Mouse (Mus musculus) intestine, embryonic 14.5 days (tissue): Measurements from ENCODE around the gene Zswim5. TPM values are rescaled to one million over a fixed set of nuclear protein-coding genes. Genes with fewer than 3 reads are reported as not detected.
A peak's percentile ranks its signal among the peaks of the same experiment; 100 is the strongest.

Source experiments
- ATAC-seq: fragments of 200-750 bp; cut with Nextera tagmentation; replicated peaks from 2 replicates; pipeline ENCODE4 v1.8.0; 2017; ENCODE audit warnings: low read depth, moderate number of reproducible peaks, moderate TSS enrichment, moderate library complexity; ENCODE audit not compliant: low FRiP score, low TSS enrichment
- DNase-seq: peaks from one replicate; pipeline ENCODE4 v3.0.0-alpha.2; 2018; ENCODE audit warnings: low spot score
- H3K27ac ChIP-seq: fragments of 300-500 bp; sonication (generic); 2 replicates; pipeline ENCODE4 v1.5.1; 2014; ENCODE audit warnings: low read depth, mild to moderate bottlenecking, control low read depth
- H3K27me3 ChIP-seq: fragments of 300-500 bp; sonication (generic); replicated peaks from 2 replicates; pipeline ENCODE4 v1.6.1; 2014; ENCODE audit warnings: low read length, control low read depth; ENCODE audit not compliant: control insufficient read depth, insufficient read depth
- H3K36me3 ChIP-seq: fragments of 300-500 bp; sonication (generic); 2 replicates; pipeline ENCODE4 v1.6.1; 2014; ENCODE audit warnings: low read length, control low read depth; ENCODE audit not compliant: control insufficient read depth, insufficient read depth
- H3K4me1 ChIP-seq: fragments of 300-500 bp; sonication (generic); replicated peaks from 2 replicates; pipeline ENCODE4 v1.6.1; 2014; ENCODE audit warnings: low read length, control low read depth, mixed read lengths; ENCODE audit not compliant: control insufficient read depth, insufficient read depth
- H3K4me2 ChIP-seq: fragments of 300-500 bp; sonication (generic); 2 replicates; pipeline ENCODE4 v1.6.1; 2014; ENCODE audit warnings: low read length
- H3K4me3 ChIP-seq: fragments of 300-500 bp; sonication (generic); 2 replicates; pipeline ENCODE4 v1.5.1; 2014; ENCODE audit warnings: low read depth, low read length, control low read depth, mixed read lengths
- H3K9ac ChIP-seq: fragments of 300-500 bp; sonication (generic); 2 replicates; pipeline ENCODE4 v1.6.1; 2014; ENCODE audit warnings: mild to moderate bottlenecking, low read length
- H3K9me3 ChIP-seq: fragments of 300-500 bp; sonication (generic); 2 replicates; pipeline ENCODE4 v1.6.1; 2016; ENCODE audit warnings: low read length, control low read depth; ENCODE audit not compliant: control insufficient read depth
- WGBS: fragments of 180-500 bp; shearing (Covaris S2); extraction: QIAGEN DNeasy Blood & Tissue Kit; methylation state at CpG from one replicate; pipeline ENCODE4 v1.1.7; 2014; 5-methylcytosine and 5-hydroxymethylcytosine counted together
- polyA plus RNA-seq: library from polyadenylated mRNA; unstranded; fragments of >200 nt; fragmentation: Nextera tagmentation; extraction: Ambion mirVana; gene quantifications from 2 replicates; pipeline ENCODE4 v1.2.1, GENCODE M21; 2014

Zswim5 gene
- polyA plus RNA-seq, 1 experiment from 2014 or later = 1.0 TPM

DNA sequence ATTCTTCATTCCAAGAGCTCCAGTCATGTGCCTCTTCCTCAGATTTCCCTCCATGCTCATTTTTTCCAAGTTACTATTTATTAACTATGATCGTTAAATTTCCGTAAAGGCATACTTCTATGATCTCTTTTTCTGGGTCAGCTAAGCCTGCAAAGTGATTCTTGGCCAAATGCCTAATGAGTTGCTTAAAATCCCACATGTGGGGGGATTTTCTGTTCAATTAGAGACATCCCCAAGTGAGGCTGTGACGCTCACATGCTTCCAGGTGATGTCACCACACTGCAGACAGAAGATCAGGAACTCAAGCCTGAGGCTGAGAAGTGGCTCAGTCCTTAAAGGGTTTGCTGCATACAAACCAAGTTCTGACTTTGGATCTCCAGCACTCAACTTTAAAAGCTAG is 27.3 kb upstream of the Zswim5 start:
- H3K27me3 ChIP-seq = no peaks in the 10 kb centered on the region
- H3K4me3 ChIP-seq = no peak overlapping the region
- WGBS = 84% methylated on average over 3 of the region's 3 CpGs
- no peaks in the 10 kb centered on the region for H3K4me1 ChIP-seq
- no peaks in the 10 kb centered on the region for H3K9me3 ChIP-seq
- no peak overlapping the region for H3K9ac ChIP-seq
- no peak for ATAC-seq
- DNase-seq = no peak
- H3K4me2 ChIP-seq = no peak overlapping the region
- H3K27ac ChIP-seq = no peak overlapping the region
- no peaks in the 10 kb centered on the region for H3K36me3 ChIP-seq

- no peak for DNase-seq
- H3K4me2 ChIP-seq = no peak overlapping the region
- no peaks in the 10 kb centered on the region for H3K27me3 ChIP-seq
- H3K27ac ChIP-seq = no peak overlapping the region
- ATAC-seq = no peak
- no peaks in the 10 kb centered on the region for H3K9me3 ChIP-seq
- H3K36me3 ChIP-seq = no peaks in the 10 kb centered on the region
- WGBS = 22% methylated on average over 2 of the region's 2 CpGs
- no peak overlapping the region for H3K4me3 ChIP-seq
- no peak overlapping the region for H3K9ac ChIP-seq
- H3K4me1 ChIP-seq = no peaks in the 10 kb centered on the region
Measured at GRCm38 (mm10) chr4:116854286-116854685, 22.9 kb upstream of the Zswim5 start.

GRCm38 (mm10) chr4:116857203-116857602 is 20.0 kb upstream of the Zswim5 start:
- Histone ChIP-seq H3K9me3 (no peaks in the 10 kb centered on the region), H3K4me2 (no peak overlapping the region), H3K4me3 (no peak overlapping the region), H3K27me3 (no peaks in the 10 kb centered on the region), H3K9ac (no peak overlapping the region), H3K36me3 (no peaks in the 10 kb centered on the region), H3K27ac (no peak overlapping the region), H3K4me1 (no peaks in the 10 kb centered on the region)
- WGBS = 91% methylated on average over 10 of the region's 10 CpGs
- no peak for ATAC-seq
- no peak for DNase-seq

DNA sequence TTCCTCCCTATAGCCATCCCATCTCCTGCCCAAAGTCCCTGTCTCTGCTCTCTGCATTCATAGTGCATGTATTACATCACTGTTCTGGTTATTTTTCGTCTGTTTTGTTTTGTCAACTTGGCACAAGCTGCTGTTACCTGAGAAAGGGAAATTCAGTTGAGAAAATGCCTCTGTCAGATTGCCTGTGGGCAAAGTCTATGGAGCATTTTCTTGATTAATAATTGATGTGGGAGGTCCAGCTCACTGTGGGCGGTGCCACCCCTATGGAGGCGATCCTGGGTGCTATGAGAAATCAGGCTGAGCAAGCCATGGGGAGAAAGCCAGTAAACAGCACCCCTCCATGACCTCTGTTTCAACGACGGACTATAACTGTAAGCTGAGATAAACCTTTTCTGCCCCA is 17.5 kb upstream of the Zswim5 start:
- no peaks in the 10 kb centered on the region for H3K27me3 ChIP-seq
- H3K27ac ChIP-seq = no peak overlapping the region
- H3K4me3 ChIP-seq = no peak overlapping the region
- no peaks in the 10 kb centered on the region for H3K4me1 ChIP-seq
- no peaks in the 10 kb centered on the region for H3K9me3 ChIP-seq
- WGBS = 65% methylated on average over 5 of the region's 5 CpGs
- no peaks in the 10 kb centered on the region for H3K36me3 ChIP-seq
- H3K9ac ChIP-seq = no peak overlapping the region
- no peak overlapping the region for H3K4me2 ChIP-seq
- ATAC-seq = no peak
- no peak for DNase-seq

GRCm38 (mm10) chr4:116862023-116862422 is 15.2 kb upstream of the Zswim5 start:
- H3K27me3 ChIP-seq = no peaks in the 10 kb centered on the region
- no peak overlapping the region for H3K4me2 ChIP-seq
- 59% methylated on average over 8 of the region's 8 CpGs for WGBS
- no peak overlapping the region for H3K9ac ChIP-seq
- H3K4me3 ChIP-seq = no peak overlapping the region
- no peak overlapping the region for H3K27ac ChIP-seq
- DNase-seq = no peak
- H3K4me1 ChIP-seq = no peaks in the 10 kb centered on the region
- no peak for ATAC-seq
- no peaks in the 10 kb centered on the region for H3K36me3 ChIP-seq
- H3K9me3 ChIP-seq = no peaks in the 10 kb centered on the region

DNA sequence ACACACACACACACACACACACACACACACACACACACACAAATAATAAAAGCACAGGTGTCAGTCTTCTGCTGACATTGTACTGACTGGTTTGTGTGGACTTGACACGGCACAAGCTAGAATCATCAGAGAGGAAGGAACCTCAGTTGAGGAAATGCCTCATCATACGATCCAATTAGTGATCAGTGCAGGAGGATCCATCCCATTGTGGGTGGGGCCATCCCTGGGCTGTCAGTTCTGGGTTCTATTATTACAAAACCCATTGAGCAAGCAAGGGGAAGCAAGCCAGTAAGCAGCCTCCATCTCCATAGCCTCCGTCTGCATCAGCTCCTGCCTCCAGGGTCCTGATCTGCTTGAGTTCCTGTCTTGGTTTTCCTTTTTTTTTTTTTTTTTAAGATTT is 7.3 kb upstream of the Zswim5 start:
- Histone ChIP-seq H3K27ac (no peak overlapping the region), H3K36me3 (no peaks in the 10 kb centered on the region), H3K9me3 (no peaks in the 10 kb centered on the region), H3K4me1 (no peaks in the 10 kb centered on the region), H3K4me3 (no peak overlapping the region), H3K27me3 (no peaks in the 10 kb centered on the region), H3K9ac (no peak overlapping the region), H3K4me2 (no peak overlapping the region)
- no peak for ATAC-seq
- DNase-seq = no peak
- WGBS = 77% methylated on average over 3 of the region's 3 CpGs

DNA sequence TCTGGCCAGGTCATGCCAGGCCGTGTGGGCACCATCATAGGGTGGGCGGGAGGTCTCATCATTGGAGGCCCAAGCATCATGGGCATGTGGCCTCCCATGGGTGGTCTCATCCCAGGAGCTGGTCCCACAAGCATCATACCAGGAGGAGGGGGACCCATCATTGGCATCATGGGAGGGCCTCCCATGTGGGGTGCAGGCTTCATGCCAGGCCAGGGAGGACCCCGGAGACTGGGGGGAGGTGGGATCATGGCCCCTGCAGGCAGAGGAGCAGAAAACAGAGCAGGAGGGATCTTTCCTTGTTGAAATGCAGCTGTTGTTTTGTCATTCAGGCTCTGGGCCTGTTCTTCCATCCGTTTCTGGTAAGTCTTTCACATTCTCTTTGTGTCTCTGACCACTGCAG is 2.6 kb upstream of the Zswim5 start:
- Histone ChIP-seq H3K36me3 (no peaks in the 10 kb centered on the region), H3K9ac (no peak overlapping the region), H3K4me3 (no peak overlapping the region), H3K4me2 (no peak overlapping the region), H3K27ac (no peak overlapping the region), H3K9me3 (no peaks in the 10 kb centered on the region), H3K27me3 (peaks cover 13% of the 10 kb centered on the region), H3K4me1 (peaks cover 6% of the 10 kb centered on the region; the same call in 1 of the 2 replicates)
- ATAC-seq = no peak
- WGBS = 81% methylated on average over 4 of the region's 4 CpGs
- DNase-seq = no peak

- WGBS = under 1% methylated on average over 15 of the region's 15 CpGs
- ATAC-seq (peak; percentile 63; the same call in 1 of the 2 replicates), DNase-seq (no peak)
Measured at GRCm38 (mm10) chr4:116876630-116876994, 564 bp upstream of the Zswim5 start.

DNA sequence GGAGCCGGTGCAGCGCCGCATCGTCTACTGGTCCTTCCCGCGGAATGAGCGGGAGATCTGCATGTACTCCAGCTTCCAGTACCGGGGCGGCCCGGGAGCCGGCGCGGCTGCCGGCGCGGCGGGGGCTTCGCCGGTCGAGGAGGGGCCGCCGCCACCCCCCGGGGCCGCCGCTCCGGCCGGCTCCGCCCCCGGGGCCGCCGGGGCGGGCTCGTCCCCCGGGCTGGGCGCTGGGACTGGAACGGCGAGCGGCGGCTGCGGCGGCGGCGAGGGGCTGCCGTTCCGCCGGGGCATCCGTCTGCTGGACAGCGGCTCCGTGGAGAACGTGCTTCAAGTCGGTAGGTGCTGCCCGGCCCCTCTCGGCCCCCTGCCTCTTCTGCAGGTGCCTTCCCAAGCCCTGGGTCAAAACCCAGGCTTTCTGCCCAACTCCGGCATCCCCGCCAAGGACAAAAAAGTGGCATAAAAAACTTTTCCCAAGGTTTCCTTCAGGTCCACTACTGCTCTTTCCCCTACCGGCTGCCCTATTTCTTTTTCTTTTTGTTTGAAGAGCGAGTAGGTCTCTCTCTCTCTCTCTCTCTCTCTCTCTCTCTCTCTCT is 649 bp downstream of the Zswim5 start:
- H3K9me3 ChIP-seq = no peaks in the 10 kb centered on the region
- H3K36me3 ChIP-seq = no peaks in the 10 kb centered on the region
- H3K4me1 ChIP-seq = peaks cover 6% of the 10 kb centered on the region; the same call in 1 of the 2 replicates
- H3K4me2 ChIP-seq = peak overlapping the region; percentile 90
- peak overlapping the region; percentile 63 for H3K9ac ChIP-seq
- H3K27ac ChIP-seq = peak overlapping the region; percentile 75; the same call in 1 of the 2 replicates
- peak; percentile 78 for DNase-seq
- H3K4me3 ChIP-seq = peak overlapping the region; percentile 83
- H3K27me3 ChIP-seq = peaks cover 13% of the 10 kb centered on the region
- 0% methylated on average over 11 of the region's 57 CpGs for WGBS
- peak; percentile 49; the same call in 1 of the 2 replicates for ATAC-seq

More at GRCm38 (mm10) chr4:116876630-116876994, 564 bp upstream of the Zswim5 start:
- Histone ChIP-seq H3K36me3 (no peaks in the 10 kb centered on the region), H3K27ac (peak overlapping the region; percentile 75; the same call in 1 of the 2 replicates), H3K4me2 (peak overlapping the region; percentile 90), H3K4me1 (peaks cover 6% of the 10 kb centered on the region; the same call in 1 of the 2 replicates), H3K4me3 (peak overlapping the region; percentile 83), H3K9me3 (no peaks in the 10 kb centered on the region), H3K27me3 (peaks cover 13% of the 10 kb centered on the region), H3K9ac (peak overlapping the region; percentile 63)
